Mouse (Mus musculus): ENCODE measurements around the gene Btbd2.
A peak's percentile ranks its signal among the peaks of the same experiment; 100 is the strongest.

GRCm38 (mm10) chr10:80684984-80685383, 28.1 kb upstream of the Btbd2 start:
- TF ChIP-seq GATA1 (IDR thresholded peaks at IDR 0.05; ENCODE audit: low read depth, low read length) (peak; percentile 90), MAFK (IDR thresholded peaks at IDR 0.05; ENCODE audit: borderline replicate concordance, low read depth, low read length) (no peak), MXI1 (IDR thresholded peaks at IDR 0.05; ENCODE audit: low read depth, low read length) (no peak)
